Mouse (Mus musculus): ENCODE data around the gene Il20ra. TPM values are rescaled to one million over a fixed set of nuclear protein-coding genes. Genes with fewer than 3 reads are reported as not detected.
"Not testable (repeated sequence)": the region's sequence is repeated elsewhere in the genome, so short reads cannot be mapped to it uniquely, and the experiment has no call there.

Il20ra gene
- polyA plus RNA-seq, 1 experiment from 2014 or later: 0.14 TPM

GRCm38 (mm10) chr10:19708277-19709070 is 3.9 kb upstream of the Il20ra start:
- peak; percentile 53 for DNase-seq (ENCODE audit: low spot score)
- Histone ChIP-seq H3K4me3 (no peak overlapping the region), H3K4me1 (replicated peaks) (peaks cover 6% of the 10 kb centered on the region), H3K9me3 (no peaks in the 10 kb centered on the region), H3K27ac (no peak overlapping the region), H3K27me3 (ENCODE audit: insufficient read depth, poor library complexity, severe bottlenecking) (peaks cover 27% of the 10 kb centered on the region), H3K36me3 (no peaks in the 10 kb centered on the region)
- WGBS: 60% methylated on average over 12 of the region's 12 CpGs

DNA sequence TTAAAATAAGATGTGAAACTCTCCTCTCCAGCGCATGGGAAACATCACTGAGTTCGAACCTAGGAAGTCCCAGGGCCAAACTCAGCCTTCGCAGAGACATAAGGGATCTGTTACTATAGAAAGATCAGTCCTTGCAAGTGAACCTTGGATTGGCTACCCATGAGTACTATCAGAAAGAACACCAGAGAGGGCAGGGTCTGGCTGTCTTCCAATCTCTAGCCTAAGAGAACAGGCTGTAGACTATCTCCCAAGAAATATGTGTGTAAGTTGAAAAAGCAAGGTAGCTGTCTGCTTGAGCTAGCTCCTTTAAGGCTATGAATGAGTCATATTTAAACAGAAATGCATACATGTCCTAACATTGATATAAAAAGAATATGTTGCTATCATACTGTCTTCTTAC is 1.4 kb upstream of the Il20ra start:
- Histone ChIP-seq H3K4me1 (replicated peaks) (peaks cover 6% of the 10 kb centered on the region), H3K9me3 (no peaks in the 10 kb centered on the region), H3K27me3 (ENCODE audit: insufficient read depth, poor library complexity, severe bottlenecking) (peaks cover 46% of the 10 kb centered on the region), H3K27ac (no peak overlapping the region), H3K4me3 (no peak overlapping the region), H3K36me3 (no peaks in the 10 kb centered on the region)
- 83% methylated on average over 3 of the region's 3 CpGs for WGBS
- DNase-seq (ENCODE audit: low spot score): no peak

DNA sequence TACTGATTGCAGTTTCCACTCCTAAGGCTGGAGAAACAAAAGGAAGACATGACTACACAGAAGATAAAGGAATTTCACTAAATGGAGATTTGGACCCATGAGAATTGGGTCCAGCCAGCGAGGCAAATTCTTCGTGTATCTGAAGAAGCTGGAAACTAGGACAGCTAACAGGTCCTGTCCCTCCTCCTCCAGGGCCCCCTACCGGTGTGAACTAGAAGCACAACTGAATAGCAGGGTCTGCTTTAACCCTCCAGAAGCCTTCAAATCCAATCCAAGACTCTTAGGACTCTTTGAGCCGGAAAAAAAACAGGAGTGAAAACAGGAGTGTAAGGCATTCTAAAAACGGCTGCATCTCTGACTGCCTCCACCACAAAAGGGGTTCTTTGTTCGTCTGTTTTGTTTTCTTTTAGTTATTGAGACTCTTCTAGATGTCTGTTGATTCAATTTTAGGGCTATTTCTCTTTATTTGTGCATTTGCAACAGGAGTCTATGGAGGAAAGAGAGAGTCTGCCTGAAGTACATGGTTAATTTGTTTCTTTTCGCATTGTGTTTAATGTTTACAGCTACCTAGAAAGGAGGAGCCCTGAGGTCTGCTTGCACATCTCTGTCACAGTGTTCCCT is 709 bp upstream of the Il20ra start:
- peak; percentile 11 for DNase-seq (ENCODE audit: low spot score)
- Histone ChIP-seq H3K9me3 (no peaks in the 10 kb centered on the region), H3K4me3 (peak overlapping the region; percentile 60; the same call in 1 of the 2 replicates), H3K36me3 (no peaks in the 10 kb centered on the region), H3K27me3 (ENCODE audit: insufficient read depth, poor library complexity, severe bottlenecking) (peaks cover 46% of the 10 kb centered on the region), H3K27ac (no peak overlapping the region), H3K4me1 (replicated peaks) (peaks cover 6% of the 10 kb centered on the region)
- WGBS: 44% methylated on average over 7 of the region's 7 CpGs

DNA sequence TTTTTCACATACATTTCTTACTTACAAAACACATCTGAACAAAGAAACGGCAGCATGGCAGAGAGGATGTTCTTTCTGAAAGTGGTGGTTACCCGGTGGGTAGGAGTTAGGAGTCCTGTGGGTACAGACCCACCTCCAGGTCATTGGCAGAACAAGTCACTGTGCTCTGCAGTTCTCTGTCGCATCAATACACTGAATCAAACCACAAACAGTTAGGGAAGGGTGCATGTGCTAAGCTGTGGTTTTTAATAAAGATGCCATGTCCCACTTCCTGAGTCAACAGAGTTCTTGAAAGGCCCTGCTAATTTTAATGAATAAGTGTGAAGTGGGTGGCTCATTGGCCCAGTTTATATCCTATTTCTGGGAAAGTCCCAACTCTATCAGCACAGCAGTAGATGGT is 6.3 kb downstream of the Il20ra start:
- no peak for DNase-seq (ENCODE audit: low spot score)
- H3K4me3 ChIP-seq: no peak overlapping the region

GRCm38 (mm10) chr10:19722320-19722719 is 9.9 kb downstream of the Il20ra start:
- H3K27me3 ChIP-seq (ENCODE audit: insufficient read depth, poor library complexity, severe bottlenecking): no peaks in the 10 kb centered on the region
- no peaks in the 10 kb centered on the region for H3K9me3 ChIP-seq
- H3K27ac ChIP-seq: no peak overlapping the region
- H3K36me3 ChIP-seq: no peaks in the 10 kb centered on the region
- no peak overlapping the region for H3K4me3 ChIP-seq
- 79% methylated on average over 3 of the region's 3 CpGs for WGBS
- no peaks in the 10 kb centered on the region for H3K4me1 ChIP-seq (replicated peaks)
- no peak for DNase-seq (ENCODE audit: low spot score)

More for the DNA sequence above, 6.3 kb downstream of the Il20ra start:
- Histone ChIP-seq H3K36me3 (no peaks in the 10 kb centered on the region), H3K27me3 (ENCODE audit: insufficient read depth, poor library complexity, severe bottlenecking) (peaks cover 18% of the 10 kb centered on the region), H3K27ac (no peak overlapping the region), H3K9me3 (no peaks in the 10 kb centered on the region), H3K4me1 (replicated peaks) (no peaks in the 10 kb centered on the region)
- 91% methylated on average over 3 of the region's 3 CpGs for WGBS

- no peak overlapping the region for H3K4me3 ChIP-seq
- H3K27ac ChIP-seq: no peak overlapping the region
- H3K4me1 ChIP-seq (replicated peaks): no peaks in the 10 kb centered on the region
- DNase-seq (ENCODE audit: low spot score): no peak
- H3K27me3 ChIP-seq (ENCODE audit: insufficient read depth, poor library complexity, severe bottlenecking): no peaks in the 10 kb centered on the region
- no peaks in the 10 kb centered on the region for H3K36me3 ChIP-seq
- 93% methylated on average over 11 of the region's 11 CpGs for WGBS
- H3K9me3 ChIP-seq: no peaks in the 10 kb centered on the region
Observed at GRCm38 (mm10) chr10:19724158-19724832, 11.9 kb downstream of the Il20ra start.

DNA sequence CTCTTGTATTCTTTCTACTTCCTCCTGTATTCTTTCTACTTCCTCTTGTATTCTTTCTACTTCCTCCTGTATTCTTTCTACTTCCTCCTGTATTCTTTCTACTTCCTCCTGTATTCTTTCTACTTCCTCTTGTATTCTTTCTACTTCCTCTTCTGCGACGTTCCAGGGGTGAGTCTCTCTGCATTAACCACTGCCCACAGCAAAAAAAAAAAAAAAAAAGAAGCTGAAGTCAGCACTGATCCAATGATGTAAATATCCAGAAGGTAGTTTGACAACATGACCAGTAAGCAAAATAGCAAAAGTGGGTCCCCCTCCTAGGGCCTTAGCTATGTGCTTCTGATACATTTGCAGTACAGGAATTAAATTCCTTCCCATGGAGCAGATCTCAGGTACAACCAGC is 26.1 kb downstream of the Il20ra start:
- not testable (repeated sequence) for H3K4me3 ChIP-seq; H3K36me3 ChIP-seq; DNase-seq (ENCODE audit: low spot score); H3K9me3 ChIP-seq; H3K4me1 ChIP-seq (replicated peaks); H3K27ac ChIP-seq; H3K27me3 ChIP-seq (ENCODE audit: insufficient read depth, poor library complexity, severe bottlenecking)
- WGBS: 89% methylated on average over 2 of the region's 2 CpGs

GRCm38 (mm10) chr10:19745662-19746061 is 33.3 kb downstream of the Il20ra start:
- H3K36me3 ChIP-seq: no peaks in the 10 kb centered on the region
- 39% methylated on average over 1 of the region's 1 CpGs for WGBS
- no peaks in the 10 kb centered on the region for H3K4me1 ChIP-seq (replicated peaks)
- H3K9me3 ChIP-seq: no peaks in the 10 kb centered on the region
- no peak for DNase-seq (ENCODE audit: low spot score)
- H3K4me3 ChIP-seq: no peak overlapping the region
- H3K27me3 ChIP-seq (ENCODE audit: insufficient read depth, poor library complexity, severe bottlenecking): no peaks in the 10 kb centered on the region
- H3K27ac ChIP-seq: no peak overlapping the region

DNA sequence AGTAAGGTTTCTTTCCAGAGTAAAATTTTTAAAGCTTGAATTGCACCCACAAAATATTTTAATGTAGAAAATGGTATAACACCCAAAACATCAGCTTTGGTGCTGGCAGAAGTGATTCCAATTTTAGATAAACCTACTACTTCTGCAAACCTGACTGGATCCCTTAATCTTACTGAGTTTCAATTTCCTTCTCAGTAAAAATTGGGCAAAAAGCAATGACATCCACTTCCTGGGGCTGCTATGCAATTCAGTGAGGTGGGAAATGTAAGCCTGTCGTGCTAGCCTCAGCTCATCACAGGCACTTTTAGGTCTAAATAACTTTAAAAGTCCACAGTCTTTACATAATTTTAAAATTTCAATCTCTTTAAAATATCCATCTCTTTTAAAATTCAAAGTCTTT is 33.8 kb downstream of the Il20ra start:
- no peak for DNase-seq (ENCODE audit: low spot score)
- no peaks in the 10 kb centered on the region for H3K4me1 ChIP-seq (replicated peaks)
- H3K27ac ChIP-seq: no peak overlapping the region
- H3K4me3 ChIP-seq: no peak overlapping the region
- H3K9me3 ChIP-seq: no peaks in the 10 kb centered on the region
- 82% methylated on average over 1 of the region's 1 CpGs for WGBS
- no peaks in the 10 kb centered on the region for H3K27me3 ChIP-seq (ENCODE audit: insufficient read depth, poor library complexity, severe bottlenecking)
- no peaks in the 10 kb centered on the region for H3K36me3 ChIP-seq

DNA sequence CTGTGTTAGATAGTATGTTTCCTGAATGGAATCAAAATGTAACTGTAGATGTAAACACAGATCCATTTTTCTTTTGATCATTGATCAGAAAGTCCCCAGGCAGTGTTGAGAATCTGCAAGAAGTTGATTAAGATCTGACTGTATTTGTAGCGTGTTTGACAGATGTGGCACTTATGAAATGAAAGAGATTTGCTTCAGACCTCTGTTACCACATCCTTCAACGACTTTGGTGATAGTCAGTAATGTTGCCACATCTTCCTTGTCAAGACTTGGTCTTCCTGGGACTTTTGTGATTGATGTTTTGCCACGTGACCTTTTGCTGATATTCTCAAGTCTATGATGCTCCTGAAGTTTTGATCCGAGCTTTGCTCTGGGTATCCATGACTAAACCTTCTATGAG is 35.3 kb downstream of the Il20ra start:
- no peak for DNase-seq (ENCODE audit: low spot score)
- Histone ChIP-seq H3K27ac (no peak overlapping the region), H3K4me3 (no peak overlapping the region), H3K36me3 (no peaks in the 10 kb centered on the region), H3K9me3 (no peaks in the 10 kb centered on the region), H3K4me1 (replicated peaks) (no peaks in the 10 kb centered on the region), H3K27me3 (ENCODE audit: insufficient read depth, poor library complexity, severe bottlenecking) (no peaks in the 10 kb centered on the region)
- 82% methylated on average over 4 of the region's 4 CpGs for WGBS

DNA sequence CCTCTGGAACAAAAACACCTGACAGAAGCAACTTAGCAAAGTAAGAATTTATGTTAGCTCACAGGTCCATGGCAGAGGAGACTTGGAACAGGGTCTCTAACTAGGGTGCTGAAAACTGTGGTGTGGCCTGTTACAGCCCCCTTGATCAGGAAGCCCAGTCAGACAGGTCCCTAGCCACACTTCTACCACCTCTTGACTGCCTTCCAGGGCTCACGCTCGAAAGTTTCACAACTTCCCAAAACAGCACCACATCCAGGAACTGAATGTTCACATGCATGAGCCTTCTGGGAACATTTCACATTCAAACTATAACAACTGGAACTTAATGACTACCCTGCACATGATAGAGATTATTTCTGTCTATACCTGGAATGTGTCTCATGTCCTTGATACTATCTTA is 53.1 kb downstream of the Il20ra start:
- 93% methylated on average over 2 of the region's 2 CpGs for WGBS
- Histone ChIP-seq H3K4me3 (no peak overlapping the region), H3K27me3 (ENCODE audit: insufficient read depth, poor library complexity, severe bottlenecking) (no peaks in the 10 kb centered on the region), H3K9me3 (no peaks in the 10 kb centered on the region), H3K36me3 (no peaks in the 10 kb centered on the region), H3K4me1 (replicated peaks) (no peaks in the 10 kb centered on the region), H3K27ac (no peak overlapping the region)
- DNase-seq (ENCODE audit: low spot score): no peak

DNA sequence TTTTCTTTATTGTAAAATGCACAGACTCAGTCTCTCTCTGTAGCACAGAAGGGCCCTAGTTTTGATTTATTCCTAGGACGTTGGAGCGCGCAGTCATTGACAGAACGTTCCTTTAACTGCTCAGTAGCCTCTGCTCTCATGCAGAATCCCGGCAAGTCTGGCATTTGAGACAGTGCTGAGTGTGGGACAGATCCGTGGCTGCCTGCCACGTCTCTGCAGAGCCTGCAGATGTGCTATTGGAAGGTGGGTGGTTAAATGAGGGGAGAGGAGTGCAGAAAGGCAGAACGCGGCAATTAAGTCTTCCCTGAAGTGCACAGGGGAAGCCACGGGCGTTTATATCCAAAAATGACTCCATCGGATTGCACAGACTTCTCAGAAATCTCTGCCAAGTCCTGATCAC is 66.7 kb downstream of the Il20ra start:
- no peaks in the 10 kb centered on the region for H3K9me3 ChIP-seq
- no peaks in the 10 kb centered on the region for H3K36me3 ChIP-seq
- no peak for DNase-seq (ENCODE audit: low spot score)
- H3K27me3 ChIP-seq (ENCODE audit: insufficient read depth, poor library complexity, severe bottlenecking): no peaks in the 10 kb centered on the region
- no peak overlapping the region for H3K27ac ChIP-seq
- H3K4me1 ChIP-seq (replicated peaks): no peaks in the 10 kb centered on the region
- 92% methylated on average over 12 of the region's 12 CpGs for WGBS
- no peak overlapping the region for H3K4me3 ChIP-seq

- no peaks in the 10 kb centered on the region for H3K4me1 ChIP-seq (replicated peaks)
Observed at GRCm38 (mm10) chr10:19781365-19781764, 69.0 kb downstream of the Il20ra start.

More at GRCm38 (mm10) chr10:19781365-19781764, 69.0 kb downstream of the Il20ra start:
- H3K36me3 ChIP-seq: no peaks in the 10 kb centered on the region
- no peak overlapping the region for H3K27ac ChIP-seq
- no peaks in the 10 kb centered on the region for H3K27me3 ChIP-seq (ENCODE audit: insufficient read depth, poor library complexity, severe bottlenecking)
- no peak overlapping the region for H3K4me3 ChIP-seq
- H3K9me3 ChIP-seq: no peaks in the 10 kb centered on the region
- 89% methylated on average over 5 of the region's 5 CpGs for WGBS
- DNase-seq (ENCODE audit: low spot score): peak; percentile 16

Measured in hindbrain, embryonic 10.5 days (tissue).